Mouse (Mus musculus) neural tube, embryonic 13.5 days (tissue): ENCODE measurements around the gene Lrrk2. TPM values are rescaled to one million over a fixed set of nuclear protein-coding genes. Genes with fewer than 3 reads are reported as not detected.

Source experiments
- ATAC-seq: fragments of 200-750 bp; cut with Nextera tagmentation; 2 replicates; pipeline ENCODE4 v1.8.0; 2017; ENCODE audit warnings: low read depth, mild to moderate bottlenecking, moderate TSS enrichment, moderate library complexity
- H3K27ac ChIP-seq: fragments of 300-500 bp; sonication (generic); replicated peaks from 2 replicates; pipeline ENCODE4 v1.5.1; 2015; ENCODE audit warnings: moderate library complexity, mild to moderate bottlenecking, inconsistent platforms
- H3K27me3 ChIP-seq: fragments of 300-500 bp; sonication (generic); 2 replicates; pipeline ENCODE4 v1.6.1; 2015; ENCODE audit warnings: mild to moderate bottlenecking, inconsistent platforms
- H3K36me3 ChIP-seq: fragments of 300-500 bp; sonication (generic); 2 replicates; pipeline ENCODE4 v1.6.1; 2015; ENCODE audit warnings: mild to moderate bottlenecking, inconsistent platforms
- H3K4me1 ChIP-seq: fragments of 300-500 bp; sonication (generic); replicated peaks from 2 replicates; pipeline ENCODE4 v1.6.1; 2015; ENCODE audit warnings: inconsistent platforms
- H3K4me2 ChIP-seq: fragments of 300-500 bp; sonication (generic); 2 replicates; pipeline ENCODE4 v1.6.1; 2015; ENCODE audit warnings: inconsistent platforms, mild to moderate bottlenecking, moderate library complexity
- H3K4me3 ChIP-seq: fragments of 300-500 bp; sonication (generic); 2 replicates; pipeline ENCODE4 v1.5.1; 2015; ENCODE audit warnings: mild to moderate bottlenecking, inconsistent platforms
- H3K9ac ChIP-seq: fragments of 300-500 bp; sonication (generic); 2 replicates; pipeline ENCODE4 v1.6.1; 2015; ENCODE audit warnings: moderate library complexity, mild to moderate bottlenecking, inconsistent platforms
- H3K9me3 ChIP-seq: fragments of 300-500 bp; sonication (generic); 2 replicates; pipeline ENCODE4 v1.6.1; 2016; ENCODE audit warnings: inconsistent platforms
- WGBS: fragments of 180-500 bp; shearing (Covaris S2); methylation state at CpG from one replicate; pipeline ENCODE4 v1.1.7; 2015; 5-methylcytosine and 5-hydroxymethylcytosine counted together
- polyA plus RNA-seq: library from polyadenylated mRNA; unstranded; fragments of >200 nt; fragmentation: Nextera tagmentation; extraction: Ambion mirVana; gene quantifications from 2 replicates; pipeline ENCODE4 v1.2.1, GENCODE M21; 2015

The Lrrk2 gene
- polyA plus RNA-seq, 1 experiment from 2014 or later: 2.0 TPM

- Histone ChIP-seq H3K4me2 (no peak overlapping the region), H3K27ac (no peak overlapping the region), H3K9ac (no peak overlapping the region), H3K27me3 (no peaks in the 10 kb centered on the region), H3K4me1 (no peaks in the 10 kb centered on the region), H3K9me3 (no peaks in the 10 kb centered on the region), H3K36me3 (no peaks in the 10 kb centered on the region), H3K4me3 (no peak overlapping the region)
- WGBS: 98% methylated on average over 2 of the region's 2 CpGs
- no peak for ATAC-seq
Observed at GRCm38 (mm10) chr15:91693856-91694255, 20.9 kb downstream of the Lrrk2 start.

GRCm38 (mm10) chr15:91700841-91701240 is 27.9 kb downstream of the Lrrk2 start:
- Histone ChIP-seq H3K27me3 (no peaks in the 10 kb centered on the region), H3K27ac (no peak overlapping the region), H3K4me2 (no peak overlapping the region), H3K9me3 (no peaks in the 10 kb centered on the region), H3K36me3 (no peaks in the 10 kb centered on the region), H3K9ac (no peak overlapping the region), H3K4me3 (no peak overlapping the region), H3K4me1 (no peaks in the 10 kb centered on the region; the same call in 1 of the 2 replicates)
- 38% methylated on average over 1 of the region's 1 CpGs for WGBS
- no peak for ATAC-seq

- no peak overlapping the region for H3K4me3 ChIP-seq
- peak; percentile 36; the same call in 1 of the 2 replicates for ATAC-seq
- H3K4me2 ChIP-seq: no peak overlapping the region
- H3K4me1 ChIP-seq: no peaks in the 10 kb centered on the region; the same call in 1 of the 2 replicates
- no peaks in the 10 kb centered on the region for H3K9me3 ChIP-seq
- no peaks in the 10 kb centered on the region for H3K36me3 ChIP-seq
- no peak overlapping the region for H3K9ac ChIP-seq
- 41% methylated on average over 8 of the region's 8 CpGs for WGBS
- H3K27me3 ChIP-seq: no peaks in the 10 kb centered on the region
- no peak overlapping the region for H3K27ac ChIP-seq
Observed at GRCm38 (mm10) chr15:91702991-91703715, 30.2 kb downstream of the Lrrk2 start.

GRCm38 (mm10) chr15:91704091-91704490 is 31.1 kb downstream of the Lrrk2 start:
- no peak overlapping the region for H3K4me2 ChIP-seq
- H3K36me3 ChIP-seq: no peaks in the 10 kb centered on the region
- ATAC-seq: no peak
- H3K9ac ChIP-seq: no peak overlapping the region
- WGBS: 91% methylated on average over 7 of the region's 7 CpGs
- H3K27me3 ChIP-seq: no peaks in the 10 kb centered on the region
- H3K4me1 ChIP-seq: no peaks in the 10 kb centered on the region; the same call in 1 of the 2 replicates
- no peak overlapping the region for H3K4me3 ChIP-seq
- H3K9me3 ChIP-seq: no peaks in the 10 kb centered on the region
- H3K27ac ChIP-seq: no peak overlapping the region

GRCm38 (mm10) chr15:91709207-91710130 is 36.5 kb downstream of the Lrrk2 start:
- no peak overlapping the region for H3K27ac ChIP-seq
- ATAC-seq: peak; percentile 50; the same call in 1 of the 2 replicates
- H3K4me1 ChIP-seq: 0 out of 2 replicates have a peak, but pooled peaks cover 5% of the 10 kb centered on the region
- 32% methylated on average over 29 of the region's 29 CpGs for WGBS
- peak overlapping the region; percentile 30 for H3K4me3 ChIP-seq
- peak overlapping the region; percentile 19; the same call in 1 of the 2 replicates for H3K9ac ChIP-seq
- H3K4me2 ChIP-seq: peak overlapping the region; percentile 56
- no peaks in the 10 kb centered on the region for H3K27me3 ChIP-seq
- no peaks in the 10 kb centered on the region for H3K9me3 ChIP-seq
- H3K36me3 ChIP-seq: no peaks in the 10 kb centered on the region

- Histone ChIP-seq H3K4me1 (no peaks in the 10 kb centered on the region), H3K9me3 (no peaks in the 10 kb centered on the region), H3K27me3 (no peaks in the 10 kb centered on the region), H3K4me3 (no peak overlapping the region), H3K4me2 (no peak overlapping the region), H3K36me3 (no peaks in the 10 kb centered on the region), H3K27ac (no peak overlapping the region), H3K9ac (no peak overlapping the region)
- ATAC-seq: no peak
- 60% methylated on average over 14 of the region's 14 CpGs for whole genome bisulfite sequencing
Observed at GRCm38 (mm10) chr15:91735216-91735922, 62.4 kb downstream of the Lrrk2 start.

GRCm38 (mm10) chr15:91736791-91737533 is 64.0 kb downstream of the Lrrk2 start:
- Histone ChIP-seq H3K9me3 (no peaks in the 10 kb centered on the region), H3K4me1 (no peaks in the 10 kb centered on the region), H3K36me3 (no peaks in the 10 kb centered on the region), H3K4me3 (no peak overlapping the region), H3K9ac (no peak overlapping the region), H3K27ac (no peak overlapping the region), H3K4me2 (no peak overlapping the region), H3K27me3 (no peaks in the 10 kb centered on the region)
- no peak for ATAC-seq
- 46% methylated on average over 15 of the region's 15 CpGs for WGBS

- Histone ChIP-seq H3K27ac (no peak overlapping the region), H3K27me3 (no peaks in the 10 kb centered on the region), H3K36me3 (no peaks in the 10 kb centered on the region), H3K4me3 (no peak overlapping the region), H3K4me2 (no peak overlapping the region), H3K9ac (no peak overlapping the region), H3K4me1 (no peaks in the 10 kb centered on the region), H3K9me3 (no peaks in the 10 kb centered on the region)
- ATAC-seq: no peak
- 80% methylated on average over 9 of the region's 9 CpGs for WGBS
Observed at GRCm38 (mm10) chr15:91738808-91739207, 65.8 kb downstream of the Lrrk2 start.

- no peak overlapping the region for H3K4me3 ChIP-seq
- no peaks in the 10 kb centered on the region for H3K4me1 ChIP-seq
- no peak overlapping the region for H3K4me2 ChIP-seq
- WGBS: 85% methylated on average over 4 of the region's 4 CpGs
- no peak overlapping the region for H3K27ac ChIP-seq
- no peak for ATAC-seq
- no peaks in the 10 kb centered on the region for H3K27me3 ChIP-seq
- no peaks in the 10 kb centered on the region for H3K36me3 ChIP-seq
- H3K9ac ChIP-seq: no peak overlapping the region
- H3K9me3 ChIP-seq: no peaks in the 10 kb centered on the region
Observed at GRCm38 (mm10) chr15:91745501-91745900, 72.5 kb downstream of the Lrrk2 start.

- 61% methylated on average over 12 of the region's 12 CpGs for WGBS
- Histone ChIP-seq H3K9me3 (no peaks in the 10 kb centered on the region), H3K27ac (no peak overlapping the region), H3K9ac (no peak overlapping the region), H3K4me2 (no peak overlapping the region), H3K27me3 (no peaks in the 10 kb centered on the region), H3K4me3 (no peak overlapping the region), H3K36me3 (no peaks in the 10 kb centered on the region), H3K4me1 (0 out of 2 replicates have a peak, but pooled peaks cover 3% of the 10 kb centered on the region)
- ATAC-seq: no peak
Observed at GRCm38 (mm10) chr15:91752111-91752510, 79.1 kb downstream of the Lrrk2 start.

- no peak overlapping the region for H3K27ac ChIP-seq
- 78% methylated on average over 14 of the region's 14 CpGs for WGBS
- H3K4me1 ChIP-seq: 0 out of 2 replicates have a peak, but pooled peaks cover 3% of the 10 kb centered on the region
- no peak overlapping the region for H3K4me2 ChIP-seq
- no peaks in the 10 kb centered on the region for H3K9me3 ChIP-seq
- no peak for ATAC-seq
- H3K9ac ChIP-seq: no peak overlapping the region
- H3K4me3 ChIP-seq: no peak overlapping the region
- H3K27me3 ChIP-seq: no peaks in the 10 kb centered on the region
- H3K36me3 ChIP-seq: no peaks in the 10 kb centered on the region
Observed at GRCm38 (mm10) chr15:91753378-91754080, 80.6 kb downstream of the Lrrk2 start.
